Mouse (Mus musculus) olfactory bulb, adult 2 months (tissue): ENCODE results near the gene Actn1. TPM values are rescaled to one million over a fixed set of nuclear protein-coding genes. Genes with fewer than 3 reads are reported as not detected.
"Not testable (repeated sequence)": the region's sequence is repeated elsewhere in the genome, so short reads cannot be mapped to it uniquely, and the experiment has no call there.

Source experiments
- H3K27ac ChIP-seq: fragments of 200-500 bp; 2 replicates; pipeline ENCODE4 v1.5.1; 2012; ENCODE audit warnings: low read depth, low read length; ENCODE audit not compliant: insufficient read depth
- H3K4me1 ChIP-seq: fragments of 200-500 bp; 2 replicates; pipeline ENCODE4 v1.6.1; 2012; ENCODE audit warnings: low read length; ENCODE audit not compliant: control insufficient read depth, insufficient read depth
- H3K4me3 ChIP-seq: fragments of 200-500 bp; 2 replicates; pipeline ENCODE4 v1.5.1; 2012; ENCODE audit warnings: mild to moderate bottlenecking, low read depth, low read length, moderate library complexity; ENCODE audit not compliant: insufficient read depth
- CTCF ChIP-seq: fragments of 200-500 bp; IDR thresholded peaks from 2 replicates; pipeline ENCODE4 v1.5.1; 2012; ENCODE audit warnings: low read depth, mild to moderate bottlenecking, low read length, moderate library complexity; ENCODE audit not compliant: insufficient read depth
- POLR2A ChIP-seq: fragments of 200-500 bp; IDR thresholded peaks from 2 replicates; pipeline ENCODE4 v1.6.1; 2012; ENCODE audit warnings: mild to moderate bottlenecking, low read depth, low read length, moderate library complexity; ENCODE audit not compliant: insufficient read depth
- WGBS: fragments of 180-500 bp; shearing (Covaris S2); methylation state at CpG from one replicate; pipeline ENCODE4 v1.1.7; 2018; 5-methylcytosine and 5-hydroxymethylcytosine counted together
- polyA plus RNA-seq: library from polyadenylated mRNA; stranded (reverse); fragments of >200 nt; gene quantifications from 2 replicates; pipeline ENCODE4 v1.2.4, GENCODE M21; 2012; ENCODE audit warnings: low replicate concordance; ENCODE audit not compliant: missing spikeins, insufficient read depth, insufficient read length

The Actn1 gene
- polyA plus RNA-seq, 1 experiment = not detected

GRCm38 (mm10) chr12:80267962-80268361 lies 7.8 kb upstream of the Actn1 start:
- TF ChIP-seq POLR2A (no peak), CTCF (no peak)
- H3K4me3 ChIP-seq = no peak overlapping the region
- no peak overlapping the region for H3K27ac ChIP-seq
- no peaks in the 10 kb centered on the region for H3K4me1 ChIP-seq
- 81% methylated on average over 6 of the region's 6 CpGs for WGBS

- not testable (repeated sequence) for H3K4me1 ChIP-seq
- 88% methylated on average over 7 of the region's 7 CpGs for WGBS
Observed at GRCm38 (mm10) chr12:80264388-80264787, 4.2 kb upstream of the Actn1 start.

GRCm38 (mm10) chr12:80260744-80261695 lies 849 bp upstream of the Actn1 start:
- Histone ChIP-seq H3K4me1 (peaks cover 6% of the 10 kb centered on the region), H3K27ac (peak overlapping the region; percentile 14; the same call in 1 of the 2 replicates), H3K4me3 (peak overlapping the region; percentile 60)
- no peak for TF ChIP-seq POLR2A
- TF ChIP-seq CTCF = no peak
- WGBS = 12% methylated on average over 25 of the region's 25 CpGs

More at GRCm38 (mm10) chr12:80264388-80264787, 4.2 kb upstream of the Actn1 start:
- H3K27ac ChIP-seq, H3K4me3 ChIP-seq: not testable (repeated sequence)

DNA sequence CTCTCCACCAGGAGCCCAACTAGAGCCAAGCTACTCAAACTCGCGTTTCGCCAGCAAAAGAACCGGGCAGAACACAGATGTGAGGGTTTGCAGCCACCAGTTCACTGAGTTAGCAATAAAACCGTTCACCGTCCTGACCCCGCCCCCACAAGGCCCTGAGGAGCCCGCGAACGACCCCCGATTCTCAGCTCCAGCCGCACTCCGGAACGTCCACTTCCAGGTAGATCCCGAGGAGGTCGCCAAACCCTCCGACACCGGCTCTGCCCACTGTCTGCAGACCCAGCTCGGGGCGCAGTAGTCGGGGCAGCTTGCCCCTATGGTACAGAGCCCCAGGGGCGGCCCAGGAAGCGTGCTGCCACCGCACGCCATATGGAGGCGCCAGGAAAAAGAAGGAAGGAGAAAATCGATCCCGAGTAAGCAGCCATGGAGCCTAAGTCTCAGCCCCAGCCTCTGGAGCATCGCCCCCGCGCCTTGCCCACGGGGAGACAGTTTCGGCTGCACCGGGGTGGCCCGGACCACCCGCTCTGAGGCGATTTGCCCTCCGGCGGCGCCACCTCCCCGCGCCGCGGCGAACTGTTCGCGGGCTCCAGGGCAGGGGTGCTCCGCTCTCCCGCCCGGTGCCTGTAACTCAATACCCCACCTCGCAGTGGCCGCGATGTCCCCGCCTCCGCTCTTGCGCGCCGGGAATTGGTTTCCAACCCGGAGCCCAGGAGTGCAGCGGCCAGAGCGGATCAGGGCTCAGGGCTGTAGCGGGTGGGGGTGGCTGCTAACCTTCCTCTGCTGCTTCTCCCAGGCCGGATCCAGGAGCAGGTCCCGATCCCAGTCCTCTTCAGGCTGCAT lies 735 bp downstream of the Actn1 start:
- Histone ChIP-seq H3K27ac (peak overlapping the region; percentile 56), H3K4me1 (peaks cover 6% of the 10 kb centered on the region), H3K4me3 (peak overlapping the region; percentile 60)
- TF ChIP-seq POLR2A = no peak; the same call in 1 of the 2 replicates
- peak; percentile 61; the same call in 1 of the 2 replicates for TF ChIP-seq CTCF
- WGBS = under 1% methylated on average over 64 of the region's 64 CpGs

GRCm38 (mm10) chr12:80258520-80259215 lies 1.5 kb downstream of the Actn1 start:
- peaks cover 6% of the 10 kb centered on the region for H3K4me1 ChIP-seq
- peak overlapping the region; percentile 56; the same call in 1 of the 2 replicates for H3K27ac ChIP-seq
- 3% methylated on average over 22 of the region's 22 CpGs for WGBS
- TF ChIP-seq CTCF (no peak), POLR2A (no peak)
- H3K4me3 ChIP-seq = peak overlapping the region; percentile 60

GRCm38 (mm10) chr12:80251978-80252377 lies 8.2 kb downstream of the Actn1 start:
- TF ChIP-seq POLR2A = no peak
- no peak for TF ChIP-seq CTCF
- WGBS = 62% methylated on average over 2 of the region's 2 CpGs
- Histone ChIP-seq H3K4me3 (no peak overlapping the region), H3K27ac (no peak overlapping the region), H3K4me1 (peaks cover 21% of the 10 kb centered on the region)

GRCm38 (mm10) chr12:80251554-80251953 lies 8.6 kb downstream of the Actn1 start:
- H3K4me3 ChIP-seq = no peak overlapping the region
- TF ChIP-seq CTCF (no peak), POLR2A (no peak)
- H3K27ac ChIP-seq = no peak overlapping the region
- WGBS = 82% methylated on average over 3 of the region's 3 CpGs
- peaks cover 25% of the 10 kb centered on the region for H3K4me1 ChIP-seq

GRCm38 (mm10) chr12:80249539-80249938 lies 10.6 kb downstream of the Actn1 start:
- peaks cover 28% of the 10 kb centered on the region for H3K4me1 ChIP-seq
- no peak for TF ChIP-seq POLR2A
- TF ChIP-seq CTCF = no peak
- H3K27ac ChIP-seq = no peak overlapping the region
- 55% methylated on average over 6 of the region's 6 CpGs for WGBS
- no peak overlapping the region for H3K4me3 ChIP-seq
